Mouse (Mus musculus) skeletal muscle tissue, postnatal 0 days (tissue): ENCODE data around the gene Ankrd27. TPM values are rescaled to one million over a fixed set of nuclear protein-coding genes. Genes with fewer than 3 reads are reported as not detected.

ENCODE experiments used
- polyA plus RNA-seq: library from polyadenylated mRNA; unstranded; fragments of >200 nt; fragmentation: Nextera tagmentation; extraction: Ambion mirVana; gene quantifications from 2 replicates; pipeline ENCODE4 v1.2.1, GENCODE M21; 2015

Ankrd27 gene
- 13.9 and 14.5 TPM in 2 replicates for polyA plus RNA-seq

DNA sequence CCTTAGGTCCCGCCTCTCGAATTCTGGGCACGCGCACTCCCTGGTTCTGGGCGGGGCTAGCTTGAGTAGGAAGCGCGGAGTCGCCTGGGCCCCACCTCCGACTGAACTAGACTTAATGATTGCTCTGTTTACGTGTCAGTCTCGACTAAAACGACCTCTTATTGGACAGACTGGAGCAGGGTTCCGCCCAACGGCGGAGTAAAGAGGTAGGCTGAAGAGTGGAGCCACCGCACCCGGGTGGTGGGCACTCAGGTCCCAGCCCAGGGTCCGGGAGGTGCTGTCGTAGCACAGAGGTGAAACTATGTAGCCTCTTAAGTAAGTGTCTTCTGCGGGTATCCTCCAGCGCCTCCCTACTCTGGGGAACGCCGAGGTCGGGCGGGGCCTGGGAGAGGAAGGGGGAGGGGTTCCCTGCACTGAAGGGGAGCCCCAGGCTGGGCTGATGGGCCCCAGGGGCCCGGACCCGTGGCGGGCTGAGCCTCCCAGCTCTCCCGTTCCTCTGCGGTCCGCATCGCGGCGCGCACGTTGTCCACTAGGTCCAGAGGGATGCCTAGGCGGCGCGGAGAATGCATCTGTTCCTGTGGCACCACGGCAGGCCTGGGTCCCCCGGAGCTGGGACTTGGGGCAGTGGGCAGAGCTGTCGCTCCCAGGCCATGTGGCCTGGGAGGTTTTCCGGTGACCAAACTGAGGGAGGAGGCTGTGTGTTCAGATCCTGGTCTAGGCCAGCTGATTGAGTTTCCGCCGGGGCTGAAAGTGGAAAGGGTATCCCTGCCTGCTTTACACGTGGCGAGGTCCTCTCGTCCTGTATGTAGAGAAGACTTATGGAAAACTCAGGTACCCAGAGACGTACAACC lies at the start of gene Ankrd27:
Gene Ankrd27 (plus strand): TSS at position 190 of the 851 bp plus-strand sequence.

DNA sequence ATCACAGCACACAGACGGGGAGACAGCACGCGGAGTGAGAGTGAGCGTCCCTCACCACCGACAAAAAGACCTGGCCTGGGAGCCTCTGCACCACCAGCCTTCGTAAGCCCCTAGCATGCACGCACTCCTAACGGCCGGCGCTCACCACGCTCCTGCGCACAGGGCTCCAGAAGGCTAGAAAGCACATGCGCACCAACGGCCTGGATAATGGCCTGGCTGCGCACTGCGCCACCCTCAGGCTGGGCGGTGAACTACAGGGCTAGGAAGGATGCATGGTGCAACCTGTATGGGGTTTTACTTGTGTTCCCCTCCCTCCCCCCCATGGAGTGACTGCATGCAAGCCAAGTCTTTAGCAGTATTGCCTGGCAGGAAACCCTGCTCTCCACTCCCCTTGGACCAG lies 48.5 kb upstream of the Ankrd27 start, which contains the start of gene Tdrd12:
Gene Tdrd12 (minus strand): TSS at position 184 of the 400 bp plus-strand sequence.

DNA sequence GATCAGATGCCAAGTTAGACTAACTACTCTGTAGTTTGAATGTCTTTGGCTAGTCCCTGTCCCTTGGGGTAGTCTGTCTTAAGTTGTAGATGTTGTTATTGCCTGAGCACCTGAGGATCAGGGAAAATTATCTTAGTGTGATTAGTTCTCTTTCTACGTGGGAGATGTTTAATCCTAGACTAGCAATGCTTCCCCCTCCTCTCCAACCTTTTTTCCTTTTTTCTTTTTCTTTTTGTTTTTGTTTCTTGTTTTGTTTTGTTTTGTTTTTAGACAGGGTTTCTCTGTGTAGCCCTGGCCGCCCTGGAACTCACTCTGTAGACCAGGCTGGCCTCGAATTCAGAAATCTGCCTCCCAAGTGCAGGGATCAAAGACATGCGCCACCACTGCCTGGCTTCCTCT lies 29.8 kb upstream of the Ankrd27 start, which contains the start of gene Nudt19:
Gene Nudt19 (minus strand): TSS at position 100 of the 399 bp plus-strand sequence.

DNA sequence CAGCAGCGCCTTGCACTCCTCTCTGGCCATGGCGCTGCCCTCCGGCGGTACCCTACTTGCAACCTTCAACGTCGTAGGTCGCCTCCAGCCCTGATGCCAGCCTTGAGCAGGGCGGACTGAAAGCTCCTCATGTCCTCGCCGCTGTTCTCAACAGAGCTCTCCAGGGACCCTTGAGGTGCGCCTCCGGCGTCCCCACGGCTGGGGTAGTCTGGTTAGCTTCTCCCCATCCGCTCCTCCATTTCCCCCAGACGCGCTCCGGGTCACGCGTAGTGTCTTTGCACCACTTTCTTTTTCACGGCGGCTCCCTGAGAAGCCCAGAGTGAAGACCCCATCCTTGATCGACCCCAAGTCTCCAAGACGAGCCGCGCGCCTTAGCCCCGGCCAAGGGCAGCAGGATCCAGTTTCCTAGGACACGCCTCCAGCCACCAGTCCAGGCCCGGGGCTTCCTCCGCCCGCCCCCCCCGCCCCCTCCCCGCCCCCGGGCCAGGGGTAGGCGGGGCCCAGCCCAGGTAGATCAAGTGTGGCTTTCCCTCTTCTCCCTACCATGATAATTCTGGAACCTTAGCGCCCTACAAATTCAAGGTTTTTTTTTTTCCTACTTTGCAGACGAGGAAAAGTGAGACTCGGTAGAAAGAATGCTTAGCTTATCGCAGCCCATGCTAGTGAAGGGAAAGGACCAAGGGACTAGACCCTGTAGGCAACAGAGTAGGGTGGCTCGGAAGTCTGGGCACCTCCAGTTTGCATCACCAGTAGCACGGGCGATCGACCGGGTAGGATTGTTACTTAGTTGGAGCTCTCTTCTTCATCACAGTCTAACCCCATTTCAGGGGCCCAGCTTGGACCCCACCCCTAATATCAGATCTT lies 621 bp upstream of the Ankrd27 start, which contains the start of gene Rgs9bp:
Gene Rgs9bp (minus strand): TSS at position 392 of the 864 bp plus-strand sequence.

DNA sequence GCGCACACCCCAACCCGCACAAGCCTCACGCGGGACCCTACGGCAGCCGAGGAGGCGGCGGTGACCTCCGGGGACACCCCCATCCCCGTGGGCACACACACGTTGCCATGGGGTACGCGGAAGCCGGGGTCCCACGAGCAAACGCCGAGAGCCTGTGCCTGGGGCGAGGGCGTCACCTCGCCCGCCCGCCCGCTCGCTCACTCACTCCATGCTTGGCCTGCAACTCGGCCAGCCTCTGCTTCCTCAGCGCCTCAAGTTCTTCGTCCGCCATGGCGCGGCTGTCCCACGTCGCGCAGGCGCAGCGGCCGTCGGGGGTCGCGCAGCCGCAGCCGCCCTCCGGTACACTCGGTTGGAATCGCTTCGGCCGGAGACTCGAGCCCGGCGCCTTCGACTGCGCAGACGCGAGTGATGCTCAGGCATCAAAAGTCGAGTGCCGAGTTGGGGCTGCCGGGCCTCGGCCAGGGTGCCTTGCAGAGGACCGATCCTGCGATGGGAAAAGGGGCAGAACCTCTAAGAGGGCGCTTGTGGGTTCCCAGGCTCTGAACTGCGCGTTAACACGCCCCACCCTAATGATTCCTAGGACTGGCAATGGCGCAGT lies 61.2 kb downstream of the Ankrd27 start, which contains the start of gene Pdcd5:
Gene Pdcd5 (minus strand): TSS at position 421 of the 598 bp plus-strand sequence.

Other genes with a start within 250 kb of the Ankrd27 start
- gene Faap24, start 189.4 kb upstream of the Ankrd27 start, polyA plus RNA-seq, result 3.9 and 6.5 TPM in 2 replicates
- gene Cep89, start 189.2 kb upstream of the Ankrd27 start, polyA plus RNA-seq, result 12.4 and 14.7 TPM in 2 replicates
- not detected in 2 replicates for gene Slc7a9, start 137.4 kb upstream of the Ankrd27 start, polyA plus RNA-seq
- 0.13 and 0.14 TPM in 2 replicates for gene Tdrd12, start 48.5 kb upstream of the Ankrd27 start, polyA plus RNA-seq
- gene Nudt19, start 29.9 kb upstream of the Ankrd27 start, polyA plus RNA-seq, result 38.9 and 41.1 TPM in 2 replicates
- 0.13 and 0.21 TPM in 2 replicates for gene Rgs9bp, start 662 bp upstream of the Ankrd27 start, polyA plus RNA-seq
- gene Pdcd5, start 61.3 kb downstream of the Ankrd27 start, polyA plus RNA-seq, result 275 and 285 TPM in 2 replicates
- gene Dpy19l3, start 168.2 kb downstream of the Ankrd27 start, polyA plus RNA-seq, result 7.3 and 11.2 TPM in 2 replicates
- 6.5 and 7.5 TPM in 2 replicates for gene Zfp507, start 216.8 kb downstream of the Ankrd27 start, polyA plus RNA-seq